Mouse (Mus musculus): ENCODE results near the gene F10.
"Not testable (repeated sequence)": the region's sequence is repeated elsewhere in the genome, so short reads cannot be mapped to it uniquely, and the experiment has no call there.

GRCm38 (mm10) chr8:13075579-13075978 lies 38.5 kb downstream of the F10 start:
- TF ChIP-seq CTCF, POLR2A (IDR thresholded peaks at IDR 0.05; ENCODE audit: insufficient read depth, low read depth, low read length): not testable (repeated sequence)

All from olfactory bulb, adult 2 months (tissue).